Mouse (Mus musculus): Measurements from ENCODE around the gene Hdac5.

DNA sequence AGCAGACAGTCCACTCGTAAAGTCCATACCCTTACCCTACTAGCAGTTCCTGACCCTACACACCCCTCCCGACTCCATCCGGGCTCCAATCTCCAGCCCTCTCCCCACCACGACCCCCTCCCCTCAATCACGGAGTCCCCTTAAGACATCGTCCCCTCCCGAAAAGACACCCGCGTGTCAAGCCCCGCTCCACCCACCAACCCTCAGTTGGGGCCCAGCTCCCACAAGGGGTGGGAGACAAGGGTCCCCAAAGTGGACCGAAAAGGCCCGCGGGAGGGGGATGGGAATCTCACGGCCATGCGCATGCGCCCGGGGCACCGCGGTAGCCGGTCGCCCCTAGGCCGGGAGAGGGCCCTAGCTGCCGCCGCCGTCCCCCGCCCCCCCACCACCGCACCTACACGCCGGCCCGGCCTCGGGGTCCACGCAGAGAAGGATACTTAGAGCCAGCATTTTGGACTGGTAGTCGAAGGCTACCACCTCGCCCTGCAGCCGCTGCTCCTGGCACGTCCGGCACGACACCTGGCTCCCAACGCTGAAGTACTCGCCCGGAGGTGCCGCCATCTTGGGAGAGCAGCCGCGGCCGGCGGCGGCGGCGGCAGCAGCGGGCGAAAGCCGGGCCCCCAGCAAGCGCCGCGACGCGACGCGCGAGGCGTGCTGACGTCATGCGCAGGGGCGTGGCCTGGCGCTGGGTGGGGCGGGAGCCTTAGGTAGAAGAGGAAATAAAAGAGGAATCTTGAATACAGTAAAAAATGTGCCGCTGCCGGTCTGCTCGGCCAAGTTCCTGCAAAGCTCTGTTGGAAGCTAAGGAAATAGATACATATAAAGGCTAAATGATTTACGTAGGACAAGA, 45.1 kb downstream of the Hdac5 start, which contains the start of gene Lsm12:
- TF ChIP-seq CTCF (IDR thresholded peaks at IDR 0.05; ENCODE audit: extremely low read depth, insufficient read length, insufficient replicate concordance, low read depth, low read length) (no peak), POLR2A (IDR thresholded peaks at IDR 0.05; ENCODE audit: low read depth, low read length) (peak; percentile 75)
